Mouse (Mus musculus): ENCODE data around the gene Tgm1. TPM values are rescaled to one million over a fixed set of nuclear protein-coding genes. Genes with fewer than 3 reads are reported as not detected.

The Tgm1 gene
- polyA plus RNA-seq, 1 experiment from 2014 or later: 0.14 TPM

- Histone ChIP-seq H3K4me1 (ENCODE audit: control insufficient read depth in 2 of 2, insufficient read depth in 2 of 2, low read length in 2 of 2) (no peaks in the 10 kb centered on the region; a peak in 1 of 4 replicates), H3K4me3 (ENCODE audit: control insufficient read depth in 1 of 2, insufficient read depth in 1 of 2, low read depth in 1 of 2, low read length in 2 of 2) (no peak overlapping the region), H3K9me3 (ENCODE audit: control insufficient read depth, low read length) (no peaks in the 10 kb centered on the region), H3K9ac (ENCODE audit: low read length) (no peak overlapping the region), H3K4me2 (ENCODE audit: low read length) (no peak overlapping the region), H3K27ac (replicated peaks in 1 of 2; ENCODE audit: control insufficient read depth in 1 of 2, insufficient read depth in 1 of 2, low read depth in 2 of 2, low read length in 2 of 2) (no peak overlapping the region), H3K36me3 (ENCODE audit: control insufficient read depth, insufficient read depth, low read length) (no peaks in the 10 kb centered on the region), H3K27me3 (ENCODE audit: control insufficient read depth, insufficient read depth, low read length) (no peaks in the 10 kb centered on the region)
- ATAC-seq (ENCODE audit: insufficient number of reproducible peaks, insufficient read depth, low FRiP score, low read depth): no peak
- WGBS: 56% methylated on average over 6 of the region's 6 CpGs
These were observed 11.0 kb downstream of the Tgm1 start for GRCm38 (mm10) chr14:55702761-55703160.

- Histone ChIP-seq H3K4me1 (ENCODE audit: control insufficient read depth in 2 of 2, insufficient read depth in 2 of 2, low read length in 2 of 2) (no peaks in the 10 kb centered on the region; a peak in 1 of 4 replicates), H3K27ac (replicated peaks in 1 of 2; ENCODE audit: control insufficient read depth in 1 of 2, insufficient read depth in 1 of 2, low read depth in 2 of 2, low read length in 2 of 2) (no peak overlapping the region), H3K9me3 (ENCODE audit: control insufficient read depth, low read length) (no peaks in the 10 kb centered on the region), H3K4me3 (ENCODE audit: control insufficient read depth in 1 of 2, insufficient read depth in 1 of 2, low read depth in 1 of 2, low read length in 2 of 2) (no peak overlapping the region), H3K36me3 (ENCODE audit: control insufficient read depth, insufficient read depth, low read length) (no peaks in the 10 kb centered on the region), H3K4me2 (ENCODE audit: low read length) (no peak overlapping the region), H3K9ac (ENCODE audit: low read length) (no peak overlapping the region), H3K27me3 (ENCODE audit: control insufficient read depth, insufficient read depth, low read length) (no peaks in the 10 kb centered on the region)
- WGBS: 68% methylated on average over 9 of the region's 9 CpGs
- ATAC-seq (ENCODE audit: insufficient number of reproducible peaks, insufficient read depth, low FRiP score, low read depth): no peak
These were observed 12.6 kb downstream of the Tgm1 start for GRCm38 (mm10) chr14:55701131-55701530.

GRCm38 (mm10) chr14:55697226-55697625, 16.5 kb downstream of the Tgm1 start:
- H3K36me3 ChIP-seq (ENCODE audit: control insufficient read depth, insufficient read depth, low read length): no peaks in the 10 kb centered on the region

GRCm38 (mm10) chr14:55689433-55689832, 24.3 kb downstream of the Tgm1 start:
- no peak overlapping the region for H3K27ac ChIP-seq (replicated peaks in 1 of 2; ENCODE audit: control insufficient read depth in 1 of 2, insufficient read depth in 1 of 2, low read depth in 2 of 2, low read length in 2 of 2)
- no peak overlapping the region for H3K4me2 ChIP-seq (ENCODE audit: low read length)
- no peak for ATAC-seq (ENCODE audit: insufficient number of reproducible peaks, insufficient read depth, low FRiP score, low read depth)
- no peak overlapping the region for H3K4me3 ChIP-seq (ENCODE audit: control insufficient read depth in 1 of 2, insufficient read depth in 1 of 2, low read depth in 1 of 2, low read length in 2 of 2)
- H3K9me3 ChIP-seq (ENCODE audit: control insufficient read depth, low read length): no peaks in the 10 kb centered on the region
- no peaks in the 10 kb centered on the region for H3K36me3 ChIP-seq (ENCODE audit: control insufficient read depth, insufficient read depth, low read length)
- H3K9ac ChIP-seq (ENCODE audit: low read length): no peak overlapping the region
- no peaks in the 10 kb centered on the region for H3K4me1 ChIP-seq (ENCODE audit: control insufficient read depth in 2 of 2, insufficient read depth in 2 of 2, low read length in 2 of 2)
- no peaks in the 10 kb centered on the region for H3K27me3 ChIP-seq (ENCODE audit: control insufficient read depth, insufficient read depth, low read length)
- 75% methylated on average over 10 of the region's 10 CpGs for WGBS

More at GRCm38 (mm10) chr14:55697226-55697625, 16.5 kb downstream of the Tgm1 start:
- WGBS: 76% methylated on average over 4 of the region's 4 CpGs
- no peaks in the 10 kb centered on the region for H3K4me1 ChIP-seq (ENCODE audit: control insufficient read depth in 2 of 2, insufficient read depth in 2 of 2, low read length in 2 of 2)
- no peak for ATAC-seq (ENCODE audit: insufficient number of reproducible peaks, insufficient read depth, low FRiP score, low read depth)
- H3K27ac ChIP-seq (replicated peaks in 1 of 2; ENCODE audit: control insufficient read depth in 1 of 2, insufficient read depth in 1 of 2, low read depth in 2 of 2, low read length in 2 of 2): no peak overlapping the region
- no peaks in the 10 kb centered on the region for H3K9me3 ChIP-seq (ENCODE audit: control insufficient read depth, low read length)
- no peaks in the 10 kb centered on the region for H3K27me3 ChIP-seq (ENCODE audit: control insufficient read depth, insufficient read depth, low read length)
- H3K4me2 ChIP-seq (ENCODE audit: low read length): no peak overlapping the region
- H3K9ac ChIP-seq (ENCODE audit: low read length): no peak overlapping the region
- H3K4me3 ChIP-seq (ENCODE audit: control insufficient read depth in 1 of 2, insufficient read depth in 1 of 2, low read depth in 1 of 2, low read length in 2 of 2): no peak overlapping the region

GRCm38 (mm10) chr14:55682118-55682493, 31.6 kb downstream of the Tgm1 start:
- 0 out of 2 replicates have a peak, but pooled peaks have one; percentile 0 for ATAC-seq (ENCODE audit: insufficient number of reproducible peaks, insufficient read depth, low FRiP score, low read depth)
- Histone ChIP-seq H3K27me3 (ENCODE audit: control insufficient read depth, insufficient read depth, low read length) (no peaks in the 10 kb centered on the region), H3K4me3 (ENCODE audit: control insufficient read depth in 1 of 2, insufficient read depth in 1 of 2, low read depth in 1 of 2, low read length in 2 of 2) (peak overlapping the region; percentile 81), H3K27ac (replicated peaks in 1 of 2; ENCODE audit: control insufficient read depth in 1 of 2, insufficient read depth in 1 of 2, low read depth in 2 of 2, low read length in 2 of 2) (peak overlapping the region; percentile 85 to 88; a peak in 3 of 4 replicates), H3K36me3 (ENCODE audit: control insufficient read depth, insufficient read depth, low read length) (peaks cover 31% of the 10 kb centered on the region), H3K9ac (ENCODE audit: low read length) (peak overlapping the region; percentile 85), H3K4me1 (ENCODE audit: control insufficient read depth in 2 of 2, insufficient read depth in 2 of 2, low read length in 2 of 2) (peaks cover 0 to 4% of the 10 kb centered on the region in 2 experiments; a peak in 3 of 4 replicates), H3K4me2 (ENCODE audit: low read length) (peak overlapping the region; percentile 78), H3K9me3 (ENCODE audit: control insufficient read depth, low read length) (no peaks in the 10 kb centered on the region)
- 18% methylated on average over 3 of the region's 3 CpGs for WGBS

- peak; percentile 96 for ATAC-seq (ENCODE audit: insufficient number of reproducible peaks, insufficient read depth, low FRiP score, low read depth)
- Histone ChIP-seq H3K4me1 (ENCODE audit: control insufficient read depth in 2 of 2, insufficient read depth in 2 of 2, low read length in 2 of 2) (peaks cover 0 to 4% of the 10 kb centered on the region in 2 experiments; a peak in 3 of 4 replicates), H3K27me3 (ENCODE audit: control insufficient read depth, insufficient read depth, low read length) (no peaks in the 10 kb centered on the region), H3K9me3 (ENCODE audit: control insufficient read depth, low read length) (no peaks in the 10 kb centered on the region), H3K4me2 (ENCODE audit: low read length) (peak within 1 kb of the TSS; percentile 78), H3K4me3 (ENCODE audit: control insufficient read depth in 1 of 2, insufficient read depth in 1 of 2, low read depth in 1 of 2, low read length in 2 of 2) (peak within 1 kb of the TSS; percentile 81), H3K9ac (ENCODE audit: low read length) (peak within 1 kb of the TSS; percentile 85), H3K36me3 (ENCODE audit: control insufficient read depth, insufficient read depth, low read length) (peaks cover 38% of the 10 kb centered on the region), H3K27ac (replicated peaks in 1 of 2; ENCODE audit: control insufficient read depth in 1 of 2, insufficient read depth in 1 of 2, low read depth in 2 of 2, low read length in 2 of 2) (peak within 1 kb of the TSS; percentile 85 to 88)
- WGBS: under 1% methylated on average over 66 of the region's 66 CpGs
These were observed 32.3 kb downstream of the Tgm1 start, which contains the start of gene Tinf2 for GRCm38 (mm10) chr14:55681160-55682117. Gene Tinf2, minus strand, starts transcription at chr14:55681820.

- Histone ChIP-seq H3K9me3 (ENCODE audit: control insufficient read depth, low read length) (no peaks in the 10 kb centered on the region), H3K9ac (ENCODE audit: low read length) (no peak overlapping the region), H3K36me3 (ENCODE audit: control insufficient read depth, insufficient read depth, low read length) (peaks cover 56% of the 10 kb centered on the region), H3K27ac (replicated peaks in 1 of 2; ENCODE audit: control insufficient read depth in 1 of 2, insufficient read depth in 1 of 2, low read depth in 2 of 2, low read length in 2 of 2) (no peak overlapping the region), H3K4me3 (ENCODE audit: control insufficient read depth in 1 of 2, insufficient read depth in 1 of 2, low read depth in 1 of 2, low read length in 2 of 2) (no peak overlapping the region), H3K27me3 (ENCODE audit: control insufficient read depth, insufficient read depth, low read length) (no peaks in the 10 kb centered on the region), H3K4me2 (ENCODE audit: low read length) (no peak overlapping the region), H3K4me1 (ENCODE audit: control insufficient read depth in 2 of 2, insufficient read depth in 2 of 2, low read length in 2 of 2) (peaks cover 0 to 8% of the 10 kb centered on the region in 2 experiments)
- no peak for ATAC-seq (ENCODE audit: insufficient number of reproducible peaks, insufficient read depth, low FRiP score, low read depth)
- WGBS: 87% methylated on average over 4 of the region's 4 CpGs
These were observed 36.1 kb downstream of the Tgm1 start for GRCm38 (mm10) chr14:55677615-55678014.
